Mouse (Mus musculus): ENCODE results near the gene Pirt.

- no peak for TF ChIP-seq MAFK (IDR thresholded peaks at IDR 0.05; ENCODE audit: insufficient read depth, low read depth, low read length)
- TF ChIP-seq ZC3H11A (IDR thresholded peaks at IDR 0.05; ENCODE audit: borderline replicate concordance, low read depth, low read length), result peak; percentile 76
- no peak for TF ChIP-seq ZNF384 (IDR thresholded peaks at IDR 0.05; ENCODE audit: low read depth, low read length)
- TF ChIP-seq CHD2 (IDR thresholded peaks at IDR 0.05; ENCODE audit: low read depth, low read length), result no peak
These were observed 12.4 kb upstream of the Pirt start for GRCm38 (mm10) chr11:66899426-66899825.
